Mouse (Mus musculus): ENCODE measurements around the gene Nipa1.

DNA sequence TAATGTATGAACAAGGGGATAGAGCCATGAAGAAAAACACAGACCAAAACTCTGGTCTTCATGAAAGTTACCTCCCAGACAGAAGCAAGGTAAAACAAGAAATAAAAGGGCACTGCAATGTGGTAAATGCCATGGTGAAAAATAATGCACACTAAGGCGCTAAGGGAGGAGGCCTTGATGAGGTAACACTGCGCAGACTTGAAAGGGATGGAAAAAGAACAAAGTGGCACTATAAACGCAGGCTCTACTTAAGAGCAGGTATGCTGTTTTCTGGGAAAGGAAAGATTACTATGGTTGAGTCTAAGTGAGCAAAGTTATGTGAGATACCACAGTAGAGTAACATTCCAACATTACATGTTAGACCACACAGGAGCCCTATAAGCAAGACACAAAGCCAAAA, 60.0 kb downstream of the Nipa1 start:
- TF ChIP-seq CTCF (IDR thresholded peaks at IDR 0.05; ENCODE audit: extremely low read depth, insufficient read length, insufficient replicate concordance, low read depth, low read length): no peak
- no peak for TF ChIP-seq POLR2A (IDR thresholded peaks at IDR 0.05; ENCODE audit: low read depth, low read length)

All from small intestine, adult 2 months (tissue).